Mouse (Mus musculus): ENCODE data around the gene Gm20431.

DNA sequence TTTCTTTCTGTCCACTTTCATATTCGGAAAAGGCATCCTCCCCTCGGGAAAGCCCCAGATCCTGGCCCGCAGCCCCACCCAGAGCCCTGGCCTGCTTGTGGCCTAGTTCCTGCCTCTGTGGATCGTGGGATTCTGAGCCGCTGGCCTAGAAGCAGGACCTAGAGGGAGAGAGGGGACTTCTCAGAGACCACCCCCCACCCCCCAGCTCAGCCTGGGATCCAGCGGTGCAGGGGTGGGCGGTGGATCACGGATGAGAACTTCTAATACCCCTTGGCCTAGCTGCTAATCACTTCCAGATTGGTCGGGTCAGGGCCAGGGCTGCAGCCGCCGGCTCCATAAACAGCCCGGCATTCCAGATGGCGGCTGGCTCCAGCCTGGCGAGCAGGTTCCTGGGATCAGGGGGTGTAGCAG, 65.5 kb downstream of the Gm20431 start:
- no peak for TF ChIP-seq CTCF (IDR thresholded peaks at IDR 0.05; ENCODE audit: extremely low read depth, insufficient read length, insufficient replicate concordance, low read depth, low read length)
- no peak for TF ChIP-seq POLR2A (IDR thresholded peaks at IDR 0.05; ENCODE audit: low read depth, low read length)

Data from small intestine, adult 2 months (tissue).